Mouse (Mus musculus) monocyte, adult 5-6 weeks (primary cell): ENCODE data around the gene Mt4. TPM values are rescaled to one million over a fixed set of nuclear protein-coding genes. Genes with fewer than 3 reads are reported as not detected.

Source experiments
- ATAC-seq: fragments of 153-309, 156-312 bp; replicated peaks from 2 replicates; pipeline ENCODE4 v1.8.0; 2017; ENCODE audit warnings: mild to moderate bottlenecking; ENCODE audit not compliant: low TSS enrichment, insufficient number of reproducible peaks, severe bottlenecking, poor library complexity, low FRiP score
- total RNA-seq: library from RNA; stranded (forward); fragments of 200-1000, 200-491, 200-594 nt; gene quantifications from 3 replicates; pipeline ENCODE4 v1.2.3, GENCODE M21; 2017

Gene Mt4
- not detected in 3 replicates for total RNA-seq

- ATAC-seq = no peak
Measured at GRCm38 (mm10) chr8:94136933-94137332, at the start of gene Mt4. TSS of gene Mt4 (plus strand) at chr8:94137197.

GRCm38 (mm10) chr8:94087964-94088363 is 49.0 kb upstream of the Mt4 start:
- no peak for ATAC-seq

- no peak for ATAC-seq
Measured at GRCm38 (mm10) chr8:94089715-94090114, 47.3 kb upstream of the Mt4 start.

GRCm38 (mm10) chr8:94092848-94093247 is 44.1 kb upstream of the Mt4 start:
- ATAC-seq = no peak

- ATAC-seq = no peak
Measured at GRCm38 (mm10) chr8:94094281-94094680, 42.7 kb upstream of the Mt4 start.

GRCm38 (mm10) chr8:94098081-94098974 is 38.7 kb upstream of the Mt4 start, which contains the start of gene Bbs2:
TSS of gene Bbs2 (minus strand) at chr8:94098928.
- ATAC-seq = peak; percentile 97

GRCm38 (mm10) chr8:94098996-94099395 is 38.0 kb upstream of the Mt4 start:
- ATAC-seq = no peak

GRCm38 (mm10) chr8:94104146-94104545 is 32.9 kb upstream of the Mt4 start:
- no peak for ATAC-seq

- no peak for ATAC-seq
Measured at GRCm38 (mm10) chr8:94107871-94108270, 29.1 kb upstream of the Mt4 start.

GRCm38 (mm10) chr8:94109396-94109795 is 27.6 kb upstream of the Mt4 start:
- no peak for ATAC-seq

GRCm38 (mm10) chr8:94109835-94110234 is 27.2 kb upstream of the Mt4 start:
- no peak for ATAC-seq

- ATAC-seq = no peak
Measured at GRCm38 (mm10) chr8:94110526-94111177, 26.3 kb upstream of the Mt4 start.

GRCm38 (mm10) chr8:94113435-94113834 is 23.6 kb upstream of the Mt4 start:
- no peak for ATAC-seq

- no peak for ATAC-seq
Measured at GRCm38 (mm10) chr8:94113972-94114371, 23.0 kb upstream of the Mt4 start.

GRCm38 (mm10) chr8:94118776-94119430 is 18.1 kb upstream of the Mt4 start:
- no peak for ATAC-seq

GRCm38 (mm10) chr8:94121625-94122024 is 15.4 kb upstream of the Mt4 start:
- no peak for ATAC-seq

GRCm38 (mm10) chr8:94122711-94123468 is 14.1 kb upstream of the Mt4 start:
- no peak for ATAC-seq

- ATAC-seq = no peak
Measured at GRCm38 (mm10) chr8:94127711-94128110, 9.3 kb upstream of the Mt4 start.
